Mouse (Mus musculus) cerebellum, adult 2 months (tissue): ENCODE measurements around the gene Wnt8b. TPM values are rescaled to one million over a fixed set of nuclear protein-coding genes. Genes with fewer than 3 reads are reported as not detected.
"Not testable (repeated sequence)": the region's sequence is repeated elsewhere in the genome, so short reads cannot be mapped to it uniquely, and the experiment has no call there.

Experiments used
- DNase-seq, 2 experiments: peaks; one replicate each; pipeline ENCODE4 v3.0.0; 2021
- H3K27ac ChIP-seq: fragments of 200-500 bp; 2 replicates; pipeline ENCODE4 v1.5.1; 2012; ENCODE audit warnings: low read length, control low read depth, inconsistent platforms; ENCODE audit not compliant: insufficient read depth
- H3K27me3 ChIP-seq: fragments of 200-500 bp; 2 replicates; pipeline ENCODE4 v1.6.1; 2012; ENCODE audit warnings: inconsistent platforms, mild to moderate bottlenecking, low read length, moderate library complexity; ENCODE audit not compliant: control insufficient read depth, insufficient read depth
- H3K4me1 ChIP-seq: fragments of 200-500 bp; 2 replicates; pipeline ENCODE4 v1.6.1; 2011; ENCODE audit warnings: low read length; ENCODE audit not compliant: control insufficient read depth, insufficient read depth
- H3K4me3 ChIP-seq: fragments of 200-500 bp; replicated peaks from 2 replicates; pipeline ENCODE3; 2011; ENCODE audit warnings: mild to moderate bottlenecking, low read depth, low read length, control low read depth; ENCODE audit not compliant: insufficient read depth
- CTCF ChIP-seq: fragments of 200-500 bp; IDR thresholded peaks from 2 replicates; pipeline ENCODE4 v1.5.1; 2011; ENCODE audit warnings: low read depth, mild to moderate bottlenecking, control low read depth, low read length, moderate library complexity, borderline replicate concordance; ENCODE audit not compliant: insufficient read depth
- POLR2A ChIP-seq: fragments of 200-500 bp; IDR thresholded peaks from 2 replicates; pipeline ENCODE4 v1.6.1; 2011; ENCODE audit warnings: low read length, control low read depth, borderline replicate concordance; ENCODE audit not compliant: insufficient read depth
- WGBS: fragments of 180-500 bp; shearing (Covaris S2); methylation state at CpG from one replicate; pipeline ENCODE4 v1.1.7; 2018; 5-methylcytosine and 5-hydroxymethylcytosine counted together
- polyA plus RNA-seq: library from polyadenylated mRNA; depleted of rRNA; stranded (reverse); fragments of >200 nt; gene quantifications from 2 replicates; pipeline ENCODE4 v1.2.3, GENCODE M21; 2012

Gene Wnt8b
- polyA plus RNA-seq, 1 experiment, result 0.47 TPM

GRCm38 (mm10) chr19:44462141-44462540 is 31.1 kb upstream of the Wnt8b start:
- WGBS, result 91% methylated on average over 4 of the region's 4 CpGs
- Histone ChIP-seq H3K27me3 (no peaks in the 10 kb centered on the region), H3K4me1 (peaks cover 15% of the 10 kb centered on the region), H3K27ac (no peak overlapping the region), H3K4me3 (no peak overlapping the region)
- no peak for TF ChIP-seq CTCF
- no peak for TF ChIP-seq POLR2A
- DNase-seq, result no peak

DNA sequence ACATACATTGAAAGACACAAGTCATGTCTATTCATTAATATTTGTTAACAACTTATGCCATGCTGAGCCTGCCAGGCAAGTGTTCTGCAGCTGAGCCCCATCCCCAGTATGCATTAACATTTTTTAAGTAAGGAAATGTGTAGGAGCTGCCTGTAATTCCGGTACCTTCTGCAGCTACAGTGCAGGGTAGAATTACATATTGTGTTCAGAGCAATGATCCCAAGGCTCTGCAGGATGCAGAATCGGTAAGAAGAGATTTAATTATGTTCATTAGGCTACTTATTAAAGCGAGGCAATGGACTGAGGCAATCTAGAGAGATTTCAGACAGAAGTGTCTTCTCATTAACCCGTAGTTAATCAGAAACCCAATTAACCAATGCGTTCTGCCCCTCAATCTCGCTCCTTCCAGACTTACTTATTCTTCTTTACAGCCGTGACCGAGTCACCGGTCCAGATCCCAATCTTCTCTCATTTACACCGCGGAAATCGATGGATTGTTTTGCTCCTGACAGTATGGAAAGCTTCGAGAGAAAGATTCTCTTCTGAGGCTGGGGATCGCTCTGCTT is 27.2 kb upstream of the Wnt8b start:
- 75% methylated on average over 14 of the region's 14 CpGs for WGBS
- not testable (repeated sequence) for H3K27ac ChIP-seq, DNase-seq

DNA sequence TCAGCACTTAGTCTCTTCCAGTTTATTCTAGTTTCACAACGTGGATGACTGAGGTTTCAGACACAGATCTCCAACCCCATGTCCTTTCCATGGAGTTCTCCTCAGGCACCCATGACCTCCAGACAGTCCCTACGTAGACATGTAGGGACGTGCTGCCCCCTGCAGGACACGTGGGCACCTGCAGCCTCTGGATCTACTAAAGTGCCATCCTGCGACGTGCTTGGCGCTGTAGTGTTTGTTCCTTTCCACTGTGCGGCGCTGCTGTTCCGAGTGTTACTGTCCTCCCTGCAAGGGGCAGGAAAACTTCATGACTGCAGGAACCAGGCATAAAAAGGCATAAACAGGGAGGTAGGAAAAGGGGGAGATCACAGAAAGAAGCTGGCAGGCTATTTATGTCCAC is 19.1 kb upstream of the Wnt8b start:
- Histone ChIP-seq H3K27me3 (no peaks in the 10 kb centered on the region; the same call in 1 of the 2 replicates), H3K27ac (no peak overlapping the region), H3K4me3 (no peak overlapping the region), H3K4me1 (no peaks in the 10 kb centered on the region)
- WGBS, result 2% methylated on average over 10 of the region's 10 CpGs
- TF ChIP-seq CTCF (peak; percentile 94), POLR2A (no peak)
- DNase-seq, result peak; percentile 62 to 70

More for the DNA sequence above, 27.2 kb upstream of the Wnt8b start:
- H3K27me3 ChIP-seq, H3K4me3 ChIP-seq, H3K4me1 ChIP-seq: not testable (repeated sequence)

DNA sequence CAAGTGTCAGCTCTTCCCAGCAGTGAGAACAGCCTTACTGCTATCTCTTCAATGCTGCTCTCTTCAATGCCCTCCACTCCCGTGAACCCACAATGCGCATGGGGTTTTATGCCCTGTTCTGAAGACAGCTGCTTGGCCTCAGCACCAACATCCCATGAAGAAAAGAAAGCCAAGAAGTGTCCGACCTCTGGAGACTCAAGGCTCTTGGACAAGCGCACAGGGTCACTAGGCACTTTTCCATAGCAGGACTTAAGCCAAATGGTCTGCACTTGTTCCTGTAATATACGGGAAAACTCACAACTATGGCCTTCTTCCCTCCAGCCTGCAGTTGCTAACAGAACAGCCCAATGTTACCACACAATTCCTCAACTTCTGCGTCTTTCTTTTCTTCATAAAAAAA is 18.0 kb upstream of the Wnt8b start:
- 65% methylated on average over 6 of the region's 6 CpGs for WGBS
- Histone ChIP-seq H3K4me3 (no peak overlapping the region), H3K4me1 (no peaks in the 10 kb centered on the region), H3K27ac (no peak overlapping the region), H3K27me3 (no peaks in the 10 kb centered on the region; the same call in 1 of the 2 replicates)
- no peak for TF ChIP-seq CTCF
- TF ChIP-seq POLR2A, result no peak
- no peak for DNase-seq

DNA sequence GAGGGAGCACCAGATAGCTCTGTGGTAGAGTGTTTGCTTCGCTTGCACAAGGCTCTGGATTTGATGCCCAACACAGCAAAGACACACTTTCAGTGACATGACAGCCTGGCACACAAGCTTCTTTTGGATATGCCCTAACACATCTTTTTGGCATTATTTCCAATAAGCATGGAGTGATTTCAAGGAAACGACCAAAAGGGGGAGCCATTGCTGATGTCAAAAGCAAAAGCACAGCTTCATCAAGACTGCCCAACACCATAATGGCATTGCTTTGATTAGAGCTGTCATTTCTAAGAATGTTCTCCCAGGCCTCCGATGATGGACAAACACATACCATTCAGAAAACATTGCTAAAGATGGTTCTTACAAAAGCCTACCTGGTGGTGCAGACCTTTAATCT is 16.7 kb upstream of the Wnt8b start:
- 42% methylated on average over 3 of the region's 3 CpGs for WGBS
- TF ChIP-seq POLR2A, result no peak
- no peak for TF ChIP-seq CTCF
- DNase-seq, result no peak
- Histone ChIP-seq H3K27ac (no peak overlapping the region), H3K4me1 (no peaks in the 10 kb centered on the region), H3K27me3 (no peaks in the 10 kb centered on the region; the same call in 1 of the 2 replicates), H3K4me3 (no peak overlapping the region)

GRCm38 (mm10) chr19:44487266-44487665 is 6.0 kb upstream of the Wnt8b start:
- H3K4me1 ChIP-seq, result no peaks in the 10 kb centered on the region
- peak in 1 of 2 experiments; percentile 11 for DNase-seq
- H3K27ac ChIP-seq, result no peak overlapping the region
- H3K4me3 ChIP-seq, result no peak overlapping the region
- no peaks in the 10 kb centered on the region for H3K27me3 ChIP-seq
- TF ChIP-seq POLR2A (no peak), CTCF (peak; percentile 48; the same call in 1 of the 2 replicates)
- WGBS, result 10% methylated on average over 8 of the region's 8 CpGs

- TF ChIP-seq POLR2A, result no peak
- no peak for TF ChIP-seq CTCF
- Histone ChIP-seq H3K27ac (no peak overlapping the region), H3K4me3 (no peak overlapping the region), H3K4me1 (no peaks in the 10 kb centered on the region), H3K27me3 (peaks cover 1% of the 10 kb centered on the region; the same call in 1 of the 2 replicates)
- 10% methylated on average over 8 of the region's 8 CpGs for WGBS
- DNase-seq, result no peak
Measured at GRCm38 (mm10) chr19:44496511-44496910, 3.2 kb downstream of the Wnt8b start.

DNA sequence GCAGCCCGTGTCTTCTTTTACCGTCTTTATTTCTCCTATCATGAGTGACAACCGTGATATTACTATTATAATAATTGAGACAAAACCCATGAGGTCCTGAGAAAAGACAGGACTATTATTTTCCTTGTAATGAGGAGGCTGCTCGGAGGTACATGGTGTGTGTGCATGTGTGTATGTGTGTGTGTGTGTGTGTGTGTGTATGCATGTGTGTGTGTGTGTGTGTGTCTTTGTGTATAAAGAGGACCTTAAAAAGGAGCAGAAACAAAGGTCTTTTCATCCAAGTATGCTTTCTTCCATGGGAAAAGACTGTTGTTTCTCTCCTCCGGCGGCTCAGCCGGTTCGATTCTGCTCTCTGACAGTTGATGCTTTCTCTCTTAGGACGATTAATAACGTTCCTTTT is 3.7 kb downstream of the Wnt8b start:
- DNase-seq, result no peak
- H3K27me3 ChIP-seq, result peaks cover 1% of the 10 kb centered on the region; the same call in 1 of the 2 replicates
- H3K27ac ChIP-seq, result no peak overlapping the region
- no peak for TF ChIP-seq POLR2A
- no peak for TF ChIP-seq CTCF
- no peak overlapping the region for H3K4me3 ChIP-seq
- H3K4me1 ChIP-seq, result no peaks in the 10 kb centered on the region
- 19% methylated on average over 10 of the region's 10 CpGs for WGBS

- WGBS, result 58% methylated on average over 6 of the region's 6 CpGs
- H3K27ac ChIP-seq, result no peak overlapping the region
- no peak overlapping the region for H3K4me3 ChIP-seq
- no peak for TF ChIP-seq POLR2A
- no peak for TF ChIP-seq CTCF
- no peaks in the 10 kb centered on the region for H3K4me1 ChIP-seq
- peaks cover 1% of the 10 kb centered on the region; the same call in 1 of the 2 replicates for H3K27me3 ChIP-seq
- no peak for DNase-seq
Measured at GRCm38 (mm10) chr19:44498936-44499335, 5.7 kb downstream of the Wnt8b start.
